Mouse (Mus musculus) liver, embryonic 16.5 days (tissue): ENCODE data around the gene R3hdm1. TPM values are rescaled to one million over a fixed set of nuclear protein-coding genes. Genes with fewer than 3 reads are reported as not detected.

Experiments used
- ATAC-seq: fragments of 200-750 bp; cut with Nextera tagmentation; 2 replicates; pipeline ENCODE4 v1.8.0; 2017; ENCODE audit warnings: low read depth, mild to moderate bottlenecking, moderate number of reproducible peaks, moderate library complexity
- H3K27ac ChIP-seq: fragments of 300-500 bp; sonication (generic); 2 replicates; pipeline ENCODE4 v1.5.1; 2014; ENCODE audit warnings: mild to moderate bottlenecking, low read length
- H3K27me3 ChIP-seq: fragments of 300-500 bp; sonication (generic); 2 replicates; pipeline ENCODE4 v1.6.1; 2014; ENCODE audit warnings: low read depth, low read length, mixed read lengths; ENCODE audit not compliant: control insufficient read depth, insufficient read depth
- H3K36me3 ChIP-seq: fragments of 300-500 bp; sonication (generic); 2 replicates; pipeline ENCODE4 v1.6.1; 2014; ENCODE audit warnings: mild to moderate bottlenecking; ENCODE audit not compliant: control insufficient read depth, insufficient read depth
- H3K4me1 ChIP-seq: fragments of 300-500 bp; sonication (generic); 2 replicates; pipeline ENCODE4 v1.6.1; 2014; ENCODE audit warnings: low read depth, low read length, mixed read lengths; ENCODE audit not compliant: control insufficient read depth
- H3K4me2 ChIP-seq: fragments of 300-500 bp; sonication (generic); 2 replicates; pipeline ENCODE4 v1.6.1; 2014; ENCODE audit warnings: low read depth, low read length, mixed read lengths
- H3K4me3 ChIP-seq: fragments of 300-500 bp; sonication (generic); 2 replicates; pipeline ENCODE4 v1.5.1; 2014; ENCODE audit warnings: low read depth, mild to moderate bottlenecking, low read length
- H3K9ac ChIP-seq: fragments of 300-500 bp; sonication (generic); 2 replicates; pipeline ENCODE4 v1.6.1; 2014; ENCODE audit warnings: low read depth, low read length
- H3K9me3 ChIP-seq: fragments of 300-500 bp; sonication (generic); replicated peaks from 2 replicates; pipeline ENCODE4 v1.6.1; 2016; ENCODE audit warnings: low read length; ENCODE audit not compliant: control insufficient read depth
- WGBS: fragments of 180-500 bp; shearing (Covaris S2); extraction: QIAGEN DNeasy Blood & Tissue Kit; methylation state at CpG from one replicate; pipeline ENCODE4 v1.1.7; 2014; ENCODE audit not compliant: insufficient replicate concordance; 5-methylcytosine and 5-hydroxymethylcytosine counted together
- polyA plus RNA-seq: library from polyadenylated mRNA; unstranded; fragments of >200 nt; fragmentation: Nextera tagmentation; extraction: Ambion mirVana; gene quantifications from 2 replicates; pipeline ENCODE4 v1.2.1, GENCODE M21; 2015

R3hdm1 gene
- polyA plus RNA-seq, 1 experiment from 2014 or later = 31.5 TPM

GRCm38 (mm10) chr1:128191426-128191825 is 88.3 kb downstream of the R3hdm1 start:
- Histone ChIP-seq H3K9me3 (no peaks in the 10 kb centered on the region), H3K27me3 (no peaks in the 10 kb centered on the region), H3K4me1 (no peaks in the 10 kb centered on the region), H3K9ac (no peak overlapping the region), H3K4me2 (no peak overlapping the region), H3K36me3 (peaks cover 26% of the 10 kb centered on the region), H3K27ac (no peak overlapping the region), H3K4me3 (no peak overlapping the region)
- no peak for ATAC-seq
- 55% methylated on average over 2 of the region's 2 CpGs for WGBS

GRCm38 (mm10) chr1:128192369-128192768 is 89.3 kb downstream of the R3hdm1 start:
- peaks cover 20% of the 10 kb centered on the region for H3K36me3 ChIP-seq
- H3K9ac ChIP-seq = no peak overlapping the region
- no peak for ATAC-seq
- H3K27me3 ChIP-seq = no peaks in the 10 kb centered on the region
- no peak overlapping the region for H3K4me2 ChIP-seq
- H3K27ac ChIP-seq = no peak overlapping the region
- H3K4me3 ChIP-seq = no peak overlapping the region
- 84% methylated on average over 7 of the region's 7 CpGs for WGBS
- no peaks in the 10 kb centered on the region for H3K4me1 ChIP-seq
- no peaks in the 10 kb centered on the region for H3K9me3 ChIP-seq

- Histone ChIP-seq H3K36me3 (peaks cover 17% of the 10 kb centered on the region), H3K4me2 (no peak overlapping the region), H3K4me1 (no peaks in the 10 kb centered on the region), H3K27me3 (no peaks in the 10 kb centered on the region), H3K9ac (no peak overlapping the region), H3K9me3 (no peaks in the 10 kb centered on the region), H3K27ac (no peak overlapping the region), H3K4me3 (no peak overlapping the region)
- ATAC-seq = no peak
- WGBS = 71% methylated on average over 2 of the region's 2 CpGs
Observed at GRCm38 (mm10) chr1:128194011-128194410, 90.9 kb downstream of the R3hdm1 start.

- no peak overlapping the region for H3K4me2 ChIP-seq
- H3K9me3 ChIP-seq = no peaks in the 10 kb centered on the region
- H3K9ac ChIP-seq = no peak overlapping the region
- no peaks in the 10 kb centered on the region for H3K27me3 ChIP-seq
- WGBS = 76% methylated on average over 1 of the region's 1 CpGs
- no peak overlapping the region for H3K27ac ChIP-seq
- H3K36me3 ChIP-seq = peaks cover 15% of the 10 kb centered on the region
- ATAC-seq = no peak
- no peak overlapping the region for H3K4me3 ChIP-seq
- no peaks in the 10 kb centered on the region for H3K4me1 ChIP-seq
Observed at GRCm38 (mm10) chr1:128197353-128197752, 94.3 kb downstream of the R3hdm1 start.

GRCm38 (mm10) chr1:128213261-128213660 is 110.2 kb downstream of the R3hdm1 start:
- H3K4me3 ChIP-seq = no peak overlapping the region
- H3K9ac ChIP-seq = no peak overlapping the region
- no peaks in the 10 kb centered on the region for H3K4me1 ChIP-seq
- no peak overlapping the region for H3K4me2 ChIP-seq
- peaks cover 24% of the 10 kb centered on the region for H3K36me3 ChIP-seq
- ATAC-seq = 0 out of 2 replicates have a peak, but pooled peaks have one; percentile 37
- H3K27ac ChIP-seq = no peak overlapping the region
- H3K9me3 ChIP-seq = no peaks in the 10 kb centered on the region
- WGBS = 62% methylated on average over 5 of the region's 5 CpGs
- no peaks in the 10 kb centered on the region for H3K27me3 ChIP-seq

GRCm38 (mm10) chr1:128221886-128222285 is 118.8 kb downstream of the R3hdm1 start:
- H3K36me3 ChIP-seq = peaks cover 30% of the 10 kb centered on the region
- 78% methylated on average over 2 of the region's 2 CpGs for WGBS
- H3K27me3 ChIP-seq = no peaks in the 10 kb centered on the region
- H3K9me3 ChIP-seq = no peaks in the 10 kb centered on the region
- no peaks in the 10 kb centered on the region for H3K4me1 ChIP-seq
- no peak overlapping the region for H3K9ac ChIP-seq
- H3K4me2 ChIP-seq = no peak overlapping the region
- no peak for ATAC-seq
- no peak overlapping the region for H3K27ac ChIP-seq
- no peak overlapping the region for H3K4me3 ChIP-seq

- Histone ChIP-seq H3K9me3 (no peaks in the 10 kb centered on the region), H3K9ac (no peak overlapping the region), H3K27me3 (no peaks in the 10 kb centered on the region), H3K4me1 (no peaks in the 10 kb centered on the region), H3K36me3 (peaks cover 27% of the 10 kb centered on the region), H3K4me3 (no peak overlapping the region), H3K27ac (no peak overlapping the region), H3K4me2 (no peak overlapping the region)
- ATAC-seq = no peak
- 76% methylated on average over 1 of the region's 1 CpGs for WGBS
Observed at GRCm38 (mm10) chr1:128223304-128223703, 120.2 kb downstream of the R3hdm1 start.

- no peaks in the 10 kb centered on the region for H3K9me3 ChIP-seq
- H3K27me3 ChIP-seq = no peaks in the 10 kb centered on the region
- ATAC-seq = no peak
- no peak overlapping the region for H3K4me2 ChIP-seq
- H3K27ac ChIP-seq = no peak overlapping the region
- H3K4me3 ChIP-seq = no peak overlapping the region
- no peak overlapping the region for H3K9ac ChIP-seq
- H3K36me3 ChIP-seq = peaks cover 41% of the 10 kb centered on the region
- no peaks in the 10 kb centered on the region for H3K4me1 ChIP-seq
- WGBS = 87% methylated on average over 4 of the region's 4 CpGs
Observed at GRCm38 (mm10) chr1:128235181-128235580, 132.1 kb downstream of the R3hdm1 start.

- peak within 1 kb of the TSS; percentile 92 for H3K9ac ChIP-seq
- peak within 1 kb of the TSS; percentile 94 for H3K4me2 ChIP-seq
- peaks cover 12% of the 10 kb centered on the region for H3K4me1 ChIP-seq
- 9% methylated on average over 10 of the region's 10 CpGs for WGBS
- peak within 1 kb of the TSS; percentile 92 for H3K27ac ChIP-seq
- no peaks in the 10 kb centered on the region for H3K36me3 ChIP-seq
- ATAC-seq = no peak
- no peaks in the 10 kb centered on the region for H3K9me3 ChIP-seq
- peak within 1 kb of the TSS; percentile 85 for H3K4me3 ChIP-seq
- H3K27me3 ChIP-seq = no peaks in the 10 kb centered on the region
Observed at GRCm38 (mm10) chr1:128243627-128243995, 140.5 kb downstream of the R3hdm1 start, which contains the start of gene Ubxn4. Ubxn4 (plus strand) TSS chr1:128243964.
